Mouse (Mus musculus) cerebellum, postnatal 25 days (tissue): ENCODE data around the gene Cacna1i.

ENCODE experiments used
- DNase-seq, 2 experiments: peaks; one replicate each; pipeline ENCODE4 v3.0.0; 2021; ENCODE audit warnings: mixed read lengths in 2 of 2

Cacna1i gene

DNA sequence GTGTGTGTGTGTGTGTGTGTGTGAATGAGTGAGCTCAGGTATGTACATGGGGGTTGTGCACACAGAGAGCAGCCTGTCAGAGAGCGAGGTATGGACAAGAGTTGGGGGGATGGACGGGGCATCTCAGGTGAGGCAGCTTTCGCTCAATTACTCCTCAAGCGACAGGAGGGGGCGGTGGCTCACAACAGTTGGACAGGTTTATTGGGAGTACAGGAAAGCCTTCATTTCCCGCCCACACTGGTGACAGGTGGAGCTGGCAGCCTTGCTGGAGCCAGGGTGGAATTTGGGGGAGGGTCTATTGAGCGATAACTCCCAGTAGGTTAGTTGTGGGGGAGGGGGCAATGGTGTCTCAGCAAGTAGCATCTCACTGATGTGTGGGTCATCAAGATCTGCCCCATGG lies 48.2 kb downstream of the Cacna1i start:
- DNase-seq: peak in 1 of 2 experiments; percentile 59

DNA sequence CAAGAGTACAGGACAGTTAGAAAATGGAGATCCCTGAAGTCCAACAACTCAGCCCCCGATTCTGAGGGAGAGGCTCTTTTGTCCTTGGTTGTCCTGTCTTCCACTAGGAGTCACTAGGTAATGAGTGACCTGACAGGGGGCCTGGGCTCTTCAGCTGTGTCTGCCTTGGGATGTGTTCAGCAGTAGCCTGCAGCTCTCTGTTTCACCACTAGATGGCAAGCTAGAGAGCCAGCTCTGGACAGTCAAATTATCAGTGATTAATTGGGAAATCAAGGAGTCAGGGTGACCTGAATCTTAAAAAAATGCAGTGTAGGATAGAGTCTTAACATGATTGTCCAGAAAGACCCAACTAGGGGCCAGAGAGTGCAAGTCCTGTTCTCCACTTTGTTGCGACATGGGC lies 53.3 kb downstream of the Cacna1i start:
- DNase-seq: peak; percentile 65 to 77

DNA sequence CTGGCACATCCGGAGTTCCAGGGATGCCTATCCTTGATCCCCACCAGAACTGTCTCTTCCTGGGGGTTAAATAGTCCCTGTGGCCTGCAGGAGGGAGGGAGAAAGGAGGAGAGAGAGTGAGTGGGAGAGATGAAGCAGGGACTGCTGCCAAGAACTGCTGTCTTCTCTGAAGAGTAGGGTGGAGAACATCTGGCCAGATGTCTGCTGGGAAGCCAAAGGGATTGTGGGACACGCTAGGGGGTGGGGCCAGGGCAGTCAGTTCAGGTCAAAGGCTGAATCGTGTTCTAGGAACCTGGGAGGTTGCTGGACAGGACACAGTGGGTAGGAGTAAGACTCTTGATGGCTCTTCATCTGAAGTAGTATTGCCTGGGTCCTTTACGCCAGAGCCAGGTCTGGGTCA lies 55.4 kb downstream of the Cacna1i start:
- no peak for DNase-seq

DNA sequence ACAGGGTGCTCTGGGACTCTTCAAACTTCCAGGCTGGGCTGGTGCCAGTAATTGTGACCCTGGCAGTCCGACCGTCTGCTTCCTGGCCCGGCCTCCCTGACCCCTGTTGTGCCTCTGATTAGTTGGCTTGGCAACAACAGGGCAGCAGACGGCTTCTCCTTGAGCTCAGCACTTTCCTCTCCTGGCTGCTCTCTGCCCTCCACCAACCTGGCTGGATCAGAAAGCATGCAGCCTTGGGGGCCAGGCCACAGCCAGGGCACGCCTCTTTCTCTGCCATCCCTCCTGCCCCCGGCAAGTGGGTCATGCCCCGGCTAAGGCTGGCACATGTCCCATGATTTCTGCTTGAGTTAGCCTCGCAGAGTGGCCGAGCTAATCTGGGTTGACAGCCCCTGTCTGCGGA lies 56.0 kb downstream of the Cacna1i start:
- DNase-seq: peak; percentile 96 to 97

DNA sequence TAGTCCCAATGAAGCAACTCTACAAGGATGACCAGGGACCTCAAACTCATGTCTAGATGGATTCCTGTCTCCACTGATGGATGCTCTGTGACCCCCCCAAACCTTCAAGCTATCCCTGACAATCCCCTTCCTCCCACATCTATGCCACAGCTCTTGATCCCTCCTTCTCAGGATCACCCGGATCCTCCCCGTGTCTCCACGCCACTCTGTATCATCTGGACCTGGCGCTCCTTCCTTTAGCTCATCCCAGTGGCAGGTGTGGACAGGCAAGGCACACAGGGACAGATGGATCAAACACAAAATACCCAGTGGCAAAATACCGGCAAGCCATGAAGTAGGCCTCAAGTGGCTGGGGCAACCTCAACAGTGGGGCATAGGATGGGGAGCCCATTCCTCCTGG lies 56.7 kb downstream of the Cacna1i start:
- DNase-seq: peak in 1 of 2 experiments; percentile 40

DNA sequence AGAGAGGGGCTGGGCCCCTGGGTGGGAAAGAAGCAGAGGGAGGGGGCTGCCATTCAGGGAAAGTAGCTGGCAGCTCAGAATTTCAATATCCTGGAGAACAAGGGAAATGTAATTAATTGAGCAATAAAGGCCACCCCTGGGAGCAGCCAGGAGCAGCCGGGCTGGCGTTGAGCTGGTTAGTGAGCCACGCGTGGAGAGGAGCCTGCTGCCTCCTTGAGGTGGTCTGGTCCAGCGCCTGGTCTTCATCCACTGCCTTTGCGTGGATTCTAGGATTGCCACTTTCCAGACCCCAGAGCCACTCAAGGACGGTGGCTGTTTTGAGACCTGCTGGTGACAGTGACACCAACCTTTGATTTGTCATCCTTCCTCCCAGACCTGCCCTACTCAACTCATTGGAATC lies 59.5 kb downstream of the Cacna1i start:
- no peak for DNase-seq

DNA sequence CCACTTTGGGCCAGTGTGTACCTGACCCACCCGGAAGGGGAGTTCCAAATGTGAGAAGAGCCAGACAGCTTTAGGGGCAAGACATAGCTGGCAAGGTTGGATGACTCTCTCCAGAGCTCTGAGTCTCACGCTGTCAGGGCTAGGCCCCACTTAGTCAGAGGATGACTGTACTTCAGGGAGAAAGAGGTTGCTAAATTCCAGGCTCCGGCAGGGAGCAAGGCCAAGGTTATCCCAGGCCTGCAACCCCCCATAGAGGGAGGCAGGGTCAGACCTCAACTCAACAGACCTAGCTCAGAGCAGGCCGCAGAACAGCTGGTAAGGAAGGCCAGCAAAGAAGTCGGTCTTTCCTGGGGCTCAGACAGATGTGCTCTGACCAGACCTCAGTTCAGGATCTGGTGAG lies 63.4 kb downstream of the Cacna1i start:
- no peak for DNase-seq

DNA sequence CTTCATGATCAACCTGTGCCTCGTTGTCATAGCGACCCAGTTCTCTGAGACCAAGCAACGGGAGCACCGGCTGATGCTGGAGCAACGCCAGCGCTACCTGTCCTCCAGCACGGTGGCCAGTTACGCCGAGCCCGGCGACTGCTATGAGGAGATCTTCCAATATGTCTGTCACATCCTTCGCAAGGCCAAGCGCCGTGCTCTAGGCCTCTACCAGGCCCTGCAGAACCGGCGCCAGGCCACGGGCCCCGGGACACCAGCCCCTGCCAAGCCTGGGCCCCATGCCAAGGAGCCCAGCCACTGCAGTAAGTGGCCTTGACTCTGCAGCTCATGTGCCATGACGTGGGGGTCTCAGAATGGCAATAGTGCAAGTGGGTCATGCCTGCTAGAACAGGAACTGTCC lies 71.8 kb downstream of the Cacna1i start:
- peak; percentile 71 to 80 for DNase-seq

DNA sequence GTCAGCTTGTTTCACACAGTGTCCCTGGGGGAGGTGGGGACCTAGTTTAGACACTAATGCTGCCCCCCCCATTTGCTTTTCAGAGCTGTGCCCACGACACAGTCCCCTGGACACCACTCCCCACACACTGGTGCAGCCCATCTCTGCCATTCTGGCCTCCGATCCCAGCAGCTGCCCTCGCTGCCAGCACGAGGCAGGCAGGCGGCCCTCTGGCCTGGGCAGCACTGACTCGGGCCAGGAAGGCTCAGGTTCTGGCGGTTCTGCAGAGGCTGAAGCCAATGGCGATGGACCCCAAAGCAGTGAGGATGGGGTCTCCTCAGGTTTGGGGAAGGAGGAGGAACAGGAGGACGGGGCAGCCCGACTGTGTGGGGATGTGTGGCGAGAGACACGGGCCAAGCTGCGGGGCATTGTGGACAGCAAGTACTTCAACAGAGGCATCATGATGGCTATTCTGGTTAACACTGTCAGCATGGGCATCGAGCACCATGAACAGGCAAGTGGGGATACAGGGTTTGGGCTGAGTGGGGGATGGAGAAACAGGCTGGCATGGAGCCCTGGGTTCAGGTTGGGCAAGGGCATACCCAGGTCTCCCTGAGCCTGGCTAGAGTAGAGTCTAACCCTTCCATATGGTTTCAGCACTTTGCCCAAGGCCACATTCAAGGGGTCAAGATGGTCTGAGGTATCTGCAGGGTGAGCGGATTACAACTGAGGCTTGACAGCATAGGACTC lies 74.9 kb downstream of the Cacna1i start:
- peak; percentile 37 to 43 for DNase-seq

DNA sequence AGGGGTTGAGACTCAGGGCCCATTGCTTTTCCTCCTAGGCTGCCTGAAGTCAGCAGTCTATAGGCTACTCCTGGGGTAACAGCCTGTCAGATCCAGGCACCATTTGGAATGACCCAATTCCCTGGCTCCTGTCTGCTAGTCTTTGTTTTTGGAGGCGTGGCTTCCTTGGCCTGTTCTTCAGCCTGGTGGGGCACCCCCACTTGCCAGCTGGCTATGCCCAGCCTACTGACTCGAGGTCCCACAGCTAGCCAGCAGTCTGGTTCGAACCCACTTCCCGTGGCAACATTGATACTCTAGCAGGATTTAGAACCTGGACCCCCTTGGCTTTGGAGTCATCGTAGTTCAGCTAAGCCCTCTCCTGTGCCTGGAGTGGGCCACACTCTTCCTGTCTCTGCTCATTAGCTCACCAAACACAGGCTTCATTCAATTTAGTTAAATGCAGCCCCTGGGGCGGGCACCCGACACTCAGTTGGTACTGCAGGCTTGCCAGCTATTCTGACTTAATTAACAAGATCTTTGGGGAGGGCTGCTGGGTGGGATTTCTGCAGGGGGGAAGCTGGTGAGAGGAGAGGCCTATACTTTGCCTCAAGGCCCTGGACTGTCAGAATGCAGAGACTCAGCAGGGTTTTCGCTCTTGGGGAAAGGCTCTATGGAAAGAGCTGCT lies 75.6 kb downstream of the Cacna1i start:
- peak; percentile 70 to 78 for DNase-seq

DNA sequence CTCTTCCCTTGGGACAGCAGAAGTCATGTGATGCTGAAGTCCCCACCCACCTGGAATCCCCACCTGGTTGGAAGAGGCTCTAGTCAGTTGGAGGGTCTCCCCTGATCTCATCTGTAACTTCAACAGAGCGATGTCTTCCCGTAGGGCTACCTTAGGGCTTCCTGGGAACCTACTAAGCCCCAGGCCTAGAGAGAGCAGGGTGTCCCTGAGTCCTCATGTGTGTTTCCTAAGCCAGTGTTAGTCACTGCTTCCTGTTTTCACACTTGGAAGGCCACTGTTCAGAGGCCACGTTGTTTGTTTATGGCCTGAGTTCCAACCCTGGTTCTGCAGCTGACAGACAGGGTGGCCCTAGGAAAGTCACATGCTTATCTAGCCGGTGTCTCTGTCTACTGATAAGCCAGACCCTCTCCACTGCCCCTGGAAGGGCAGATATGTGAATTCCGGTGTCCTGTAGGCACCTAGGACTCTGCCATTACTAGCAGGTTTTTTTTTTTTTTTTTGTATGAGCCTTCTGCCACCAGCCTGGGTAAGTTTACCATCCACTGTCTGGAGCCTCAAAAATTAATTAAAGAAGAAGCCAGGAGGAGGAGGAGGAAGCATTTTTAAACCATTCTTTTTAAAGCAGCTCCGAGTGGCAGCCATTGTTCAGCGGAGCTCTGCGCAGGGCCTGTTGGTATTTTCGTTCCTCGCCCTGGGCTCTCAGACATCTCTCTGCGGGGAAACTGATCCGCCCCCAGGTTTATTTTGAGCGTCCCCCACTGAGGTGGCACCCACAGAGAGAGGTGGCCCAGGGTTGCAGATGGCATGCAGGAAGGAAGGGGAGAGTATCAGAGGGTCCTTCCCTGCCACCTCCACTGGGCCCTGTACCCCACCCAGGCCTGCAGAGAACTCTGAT lies 77.0 kb downstream of the Cacna1i start:
- DNase-seq: no peak

DNA sequence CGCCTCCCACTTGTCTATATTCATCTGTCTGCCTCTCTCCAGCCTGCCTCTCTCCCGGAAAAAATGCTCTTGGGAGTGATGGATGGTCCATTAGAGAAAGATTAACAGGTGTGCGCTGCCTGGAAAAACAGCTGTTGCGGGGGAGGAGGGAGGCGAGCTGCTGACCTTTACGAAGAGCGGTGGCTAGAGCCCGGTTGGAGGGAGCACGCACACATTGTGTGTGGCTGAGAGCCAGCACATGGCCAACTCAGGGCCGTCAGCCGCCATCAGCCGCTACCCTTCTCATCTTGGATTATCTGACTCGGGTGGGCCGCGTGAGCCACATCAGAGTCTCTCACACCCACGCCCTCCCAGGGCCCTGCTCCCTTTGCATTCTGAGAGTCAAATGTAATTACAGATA lies 79.9 kb downstream of the Cacna1i start:
- DNase-seq: peak in 1 of 2 experiments; percentile 50

DNA sequence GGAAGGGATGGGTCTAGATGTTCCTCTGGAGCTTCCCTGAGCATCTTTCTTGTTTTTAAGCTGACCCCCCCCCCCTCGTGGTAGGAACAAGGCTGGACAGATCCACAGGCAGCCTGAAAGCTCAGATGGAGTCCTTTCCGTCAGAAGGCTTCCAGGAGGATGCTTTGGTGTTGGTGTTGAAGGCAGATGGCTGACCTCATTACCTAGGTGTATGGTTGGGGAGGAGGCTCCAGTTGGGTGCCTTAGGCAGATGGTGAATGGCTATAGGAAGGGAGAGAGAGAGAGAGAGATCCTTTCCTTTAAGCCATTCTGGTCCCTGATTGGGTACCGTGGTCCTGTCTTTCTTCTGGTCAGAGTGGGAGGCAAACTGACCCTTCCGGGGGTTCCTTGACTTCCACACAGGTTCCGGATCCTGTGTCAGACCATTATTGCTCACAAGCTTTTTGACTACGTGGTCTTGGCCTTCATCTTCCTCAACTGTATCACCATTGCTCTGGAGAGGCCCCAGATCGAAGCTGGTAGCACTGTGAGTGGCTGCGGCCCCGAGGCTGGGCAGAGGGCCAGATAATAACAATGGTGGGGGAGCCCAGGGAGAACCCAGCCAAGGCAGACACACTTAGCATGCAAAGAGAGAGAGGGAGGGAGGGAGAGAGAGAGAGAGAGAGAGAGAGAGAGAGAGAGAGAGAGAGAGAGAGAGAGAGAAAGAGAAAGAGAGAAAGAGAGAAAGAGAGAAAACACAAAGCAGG lies 86.4 kb downstream of the Cacna1i start:
- DNase-seq: no peak

DNA sequence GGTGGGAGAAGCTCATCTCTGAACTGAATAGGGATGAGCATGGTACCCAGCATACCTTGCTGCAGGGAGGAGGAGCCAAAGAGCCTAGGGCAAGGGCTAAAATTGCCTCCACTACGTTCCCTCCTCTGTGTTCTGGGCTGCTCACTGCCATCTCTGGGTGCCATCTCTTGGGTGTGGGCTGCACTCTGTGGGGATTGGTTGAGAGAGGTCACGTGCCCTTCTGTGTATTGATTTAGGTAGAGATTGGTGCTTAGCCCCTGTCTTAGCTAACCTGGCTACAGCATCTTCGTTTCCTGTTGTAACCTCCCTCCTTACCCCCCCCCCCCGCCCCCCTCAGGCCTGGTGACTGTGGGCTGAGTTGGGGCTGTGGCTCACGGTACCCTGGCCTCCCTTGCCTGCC lies 87.8 kb downstream of the Cacna1i start:
- no peak for DNase-seq

DNA sequence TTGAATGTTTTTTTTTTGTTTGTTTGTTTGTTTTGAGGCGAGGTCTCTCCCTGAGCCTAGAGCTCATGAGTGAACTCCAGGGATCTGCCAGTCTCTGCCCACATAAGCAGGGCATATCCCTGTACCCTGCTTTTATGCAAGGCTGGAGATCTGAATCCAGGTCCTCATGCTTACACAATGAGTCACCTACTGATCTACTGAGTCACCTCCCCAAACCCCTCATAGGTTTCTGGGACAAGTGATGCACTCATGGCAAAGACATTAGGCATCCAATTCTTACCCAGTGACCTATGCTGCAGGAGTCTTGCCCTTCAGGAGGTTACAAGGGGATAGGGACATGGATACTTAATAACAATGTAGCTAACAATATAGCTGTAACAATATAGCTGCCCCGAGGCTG lies 100.1 kb downstream of the Cacna1i start:
- DNase-seq: no peak

DNA sequence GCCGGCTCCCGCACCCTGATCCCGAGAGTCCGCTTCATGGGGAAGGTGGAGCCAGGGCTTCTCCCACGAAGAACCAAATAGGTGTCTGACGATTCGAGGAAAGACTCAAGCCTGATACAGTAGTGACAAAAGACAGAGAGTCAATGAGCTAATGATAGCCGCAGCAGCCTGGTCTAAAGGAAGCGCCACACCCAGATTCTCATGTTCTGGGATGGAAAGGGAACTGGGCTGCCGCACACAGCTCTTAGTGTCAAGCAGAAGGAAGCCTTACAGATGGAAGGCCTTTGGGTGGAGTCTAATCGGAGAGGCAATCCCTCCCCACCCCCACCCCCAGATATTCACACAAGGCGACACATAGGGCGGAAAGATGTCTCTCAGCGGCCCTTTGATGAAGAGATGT lies 104.8 kb downstream of the Cacna1i start:
- DNase-seq: no peak

DNA sequence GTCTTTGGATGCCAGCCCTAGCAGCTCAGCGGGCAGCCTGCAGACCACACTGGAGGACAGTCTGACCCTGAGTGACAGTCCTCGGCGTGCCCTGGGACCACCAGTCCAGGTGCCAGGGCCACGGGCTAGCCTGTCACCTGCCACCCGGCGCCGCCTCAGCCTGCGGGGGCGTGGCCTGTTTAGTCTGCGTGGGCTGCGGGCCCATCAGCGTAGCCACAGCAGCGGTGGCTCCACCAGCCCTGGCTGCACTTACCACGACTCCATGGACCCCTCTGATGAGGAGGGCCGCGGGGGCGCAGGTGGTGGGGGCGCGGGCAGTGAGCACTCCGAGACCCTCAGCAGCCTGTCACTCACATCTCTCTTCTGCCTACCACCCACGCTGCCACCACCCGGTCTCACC lies 108.0 kb downstream of the Cacna1i start:
- DNase-seq: peak; percentile 33 to 46

DNA sequence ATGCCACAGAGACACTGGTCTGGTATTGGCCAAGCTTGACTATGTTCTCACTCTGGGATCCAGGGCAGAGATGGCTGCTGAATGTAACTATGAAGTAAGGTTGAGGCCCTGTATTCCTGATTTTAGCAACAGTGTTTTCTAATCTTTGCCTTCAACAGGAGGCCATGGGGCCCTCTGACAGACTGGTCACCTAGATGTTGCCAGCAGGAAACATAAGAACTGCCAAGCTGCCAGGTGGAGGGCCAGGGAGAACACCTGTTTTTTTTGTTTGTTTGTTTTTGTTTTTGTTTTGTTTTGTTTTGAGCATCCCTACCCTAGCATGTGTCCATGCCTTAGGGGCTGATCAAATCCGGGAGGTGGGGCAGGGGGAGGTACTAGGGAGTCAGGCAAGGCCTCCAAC lies 112.4 kb downstream of the Cacna1i start:
- peak; percentile 42 to 51 for DNase-seq

DNA sequence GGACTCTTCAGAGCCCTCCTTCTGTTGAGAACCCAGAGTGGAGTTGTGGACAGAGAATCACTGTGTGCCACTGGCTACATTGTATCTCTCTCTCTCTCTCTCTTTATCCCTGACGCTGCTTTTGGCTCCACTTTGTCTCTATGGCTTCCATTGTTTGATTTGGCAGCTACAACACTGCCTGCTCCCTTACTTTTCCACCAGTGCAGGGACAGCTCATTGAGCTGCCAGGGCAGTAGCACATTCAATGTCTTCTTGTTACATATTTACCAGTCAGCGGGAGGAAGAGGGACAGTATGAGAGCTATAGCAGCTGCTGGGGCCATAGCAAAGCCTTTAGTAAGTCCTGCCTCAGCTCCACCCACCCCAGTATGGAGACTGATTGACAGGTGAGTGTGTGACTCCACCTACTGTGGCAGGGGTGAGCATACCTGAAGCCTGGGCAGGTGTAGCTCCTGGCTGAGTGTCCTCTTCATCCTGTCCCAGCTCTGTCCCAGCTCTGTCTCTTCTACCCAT lies 114.4 kb downstream of the Cacna1i start:
- no peak for DNase-seq

DNA sequence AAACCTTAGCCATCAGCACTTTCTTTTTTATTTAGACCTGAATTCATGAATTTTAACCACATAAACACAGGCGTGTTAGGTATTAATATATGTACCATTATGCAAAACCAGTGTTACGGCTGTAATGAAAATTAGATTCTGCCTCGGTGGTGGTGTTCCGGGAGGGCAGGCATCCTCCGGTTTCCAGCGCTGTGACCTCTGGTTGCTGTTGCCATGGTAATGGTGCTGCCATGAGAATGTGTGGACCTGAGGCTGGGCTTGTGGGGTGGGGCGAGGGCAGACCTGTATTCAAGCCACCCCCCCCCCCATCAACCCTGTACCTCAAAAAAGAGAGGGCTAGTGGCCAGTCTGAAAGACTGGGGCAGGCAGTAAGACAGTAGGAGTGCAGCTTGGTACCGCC lies 114.9 kb downstream of the Cacna1i start:
- DNase-seq: no peak

DNA sequence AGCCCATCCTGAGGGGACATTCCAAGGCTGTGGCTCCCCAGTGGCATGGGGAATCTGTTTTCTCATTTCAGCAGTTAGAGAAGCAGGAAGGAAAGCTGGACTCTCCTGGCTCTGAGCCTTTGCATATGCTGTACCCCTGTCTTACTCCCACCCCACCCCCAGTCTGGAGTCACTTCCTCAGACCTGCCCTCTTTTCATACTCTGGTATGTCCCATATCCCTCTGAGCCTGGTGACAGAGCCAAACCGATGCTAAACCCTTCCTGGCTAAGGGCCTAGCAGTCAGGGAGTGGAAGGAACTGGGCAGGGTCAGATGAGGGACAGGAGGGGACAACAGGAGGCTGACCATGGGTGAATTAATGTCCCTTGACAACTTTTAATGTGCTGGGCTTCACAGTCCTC lies 120.8 kb downstream of the Cacna1i start:
- no peak for DNase-seq

DNA sequence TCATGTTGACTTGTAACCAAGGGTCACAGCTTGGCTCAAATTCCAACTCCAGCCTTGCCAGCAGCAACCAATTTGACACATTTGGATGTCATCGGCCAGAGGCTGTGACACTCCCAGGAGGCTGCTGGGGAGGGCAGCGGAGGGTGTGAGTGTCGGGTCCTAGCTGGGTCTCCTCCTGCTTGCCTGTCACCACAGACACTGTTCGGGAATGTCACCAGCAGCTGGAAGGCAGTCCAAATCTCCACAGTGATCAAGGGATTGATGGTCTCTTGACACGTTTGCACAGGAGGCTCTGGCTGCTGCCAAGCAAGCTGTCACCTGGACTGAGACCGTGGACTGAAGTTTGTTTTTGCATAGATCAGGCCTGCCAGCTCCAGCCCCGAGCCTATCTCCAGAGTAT lies 123.6 kb downstream of the Cacna1i start:
- DNase-seq: no peak

DNA sequence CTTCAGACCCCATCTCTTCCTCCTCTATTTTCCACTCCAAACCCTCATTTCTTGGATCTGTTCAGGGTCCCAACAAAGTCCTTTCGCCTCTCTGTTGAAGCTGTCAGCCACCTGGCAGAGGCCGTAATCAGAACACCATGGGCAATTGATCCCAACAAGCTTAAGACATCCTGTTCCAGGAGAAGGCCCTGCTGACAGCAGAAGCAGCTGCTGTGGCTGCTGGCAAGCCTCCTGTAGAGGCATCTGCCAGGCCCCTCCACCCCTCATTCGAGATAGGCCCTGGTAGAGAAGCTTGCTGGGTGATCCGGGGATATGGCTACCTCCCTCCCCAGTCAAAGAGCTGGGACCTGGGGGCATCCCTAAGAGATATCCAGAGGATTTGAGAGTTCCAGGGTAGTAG lies 126.0 kb downstream of the Cacna1i start:
- no peak for DNase-seq
